Mouse (Mus musculus) bone marrow macrophage, adult 2 months (primary cell): ENCODE results near the gene Atp5l. TPM values are rescaled to one million over a fixed set of nuclear protein-coding genes. Genes with fewer than 3 reads are reported as not detected.

Experiments
- H3K27ac ChIP-seq: 2 replicates; pipeline ENCODE4 v1.5.1; 2012; ENCODE audit warnings: low read depth, low read length; ENCODE audit not compliant: insufficient read depth
- H3K4me1 ChIP-seq: 2 replicates; pipeline ENCODE4 v1.6.1; 2012; ENCODE audit warnings: low read length; ENCODE audit not compliant: control insufficient read depth, insufficient read depth
- H3K4me3 ChIP-seq: 2 replicates; pipeline ENCODE4 v1.5.1; 2012; ENCODE audit warnings: mild to moderate bottlenecking, low read length, moderate library complexity; ENCODE audit not compliant: insufficient read depth
- CTCF ChIP-seq: IDR thresholded peaks from 2 replicates; pipeline ENCODE4 v1.5.1; 2012; ENCODE audit warnings: low read depth, mild to moderate bottlenecking, low read length, moderate library complexity
- POLR2A ChIP-seq: IDR thresholded peaks from 2 replicates; pipeline ENCODE4 v1.6.1; 2012; ENCODE audit warnings: mild to moderate bottlenecking, low read depth, low read length, borderline replicate concordance
- polyA plus RNA-seq: library from polyadenylated mRNA; stranded (reverse); fragments of >200 nt; gene quantifications from 2 replicates; pipeline ENCODE4 v1.2.4, GENCODE M21; 2012; ENCODE audit not compliant: missing spikeins, insufficient read depth, insufficient read length

Gene Atp5l
- polyA plus RNA-seq, 1 experiment: 311 TPM

DNA sequence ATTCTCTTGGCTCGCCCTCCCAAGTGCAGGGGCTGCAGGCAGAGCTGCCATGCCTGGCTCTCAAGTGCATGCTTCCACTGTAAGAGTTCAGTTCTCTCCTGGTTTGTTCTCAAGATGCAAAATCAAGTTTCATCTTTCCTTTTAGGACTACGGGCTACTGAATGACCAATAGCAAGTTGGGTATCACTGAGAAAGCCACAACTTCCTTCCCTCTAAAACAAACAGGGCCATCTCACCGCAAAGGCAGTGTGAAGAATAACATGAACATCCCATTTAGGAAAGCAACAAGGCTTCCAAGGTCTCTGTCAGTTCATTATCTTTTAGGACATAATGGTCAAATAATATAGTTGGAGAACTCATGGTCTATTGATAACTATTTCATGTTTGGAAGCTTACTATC is 52.9 kb downstream of the Atp5l start:
- Histone ChIP-seq H3K4me3 (no peak overlapping the region), H3K27ac (no peak overlapping the region), H3K4me1 (peaks cover 24% of the 10 kb centered on the region)
- TF ChIP-seq POLR2A (no peak), CTCF (no peak)

- H3K4me3 ChIP-seq: no peak overlapping the region
- no peak overlapping the region for H3K27ac ChIP-seq
- peaks cover 25% of the 10 kb centered on the region for H3K4me1 ChIP-seq
- no peak for TF ChIP-seq POLR2A
- no peak for TF ChIP-seq CTCF
Observed at GRCm38 (mm10) chr9:44866501-44867240, 53.9 kb downstream of the Atp5l start.

Other genes with a start within 250 kb of the Atp5l start
- gene Treh, start 247.5 kb downstream of the Atp5l start, polyA plus RNA-seq: not detected in 2 replicates
- 4.3 and 4.4 TPM in 2 replicates for gene Phldb1, start 185.5 kb downstream of the Atp5l start, polyA plus RNA-seq
- gene Arcn1, start 152.9 kb downstream of the Atp5l start, polyA plus RNA-seq: 79.8 and 86.7 TPM in 2 replicates
- gene Ift46, start 152.8 kb downstream of the Atp5l start, polyA plus RNA-seq: 75.1 and 86.7 TPM in 2 replicates
- gene Tmem25, start 121.4 kb downstream of the Atp5l start, polyA plus RNA-seq: 1.4 and 1.9 TPM in 2 replicates
- not detected in 2 replicates for gene Ttc36, start 117.7 kb downstream of the Atp5l start, polyA plus RNA-seq
- 31.6 and 32.2 TPM in 2 replicates for gene Kmt2a, start 39.4 kb downstream of the Atp5l start, polyA plus RNA-seq
- 40.7 and 48.0 TPM in 2 replicates for gene Ube4a, start 44.9 kb upstream of the Atp5l start, polyA plus RNA-seq
- gene Cd3g, start 59.7 kb upstream of the Atp5l start, polyA plus RNA-seq: not detected in 2 replicates
- gene Cd3d, start 61.0 kb upstream of the Atp5l start, polyA plus RNA-seq: not detected in 2 replicates
- gene Cd3e, start 88.9 kb upstream of the Atp5l start, polyA plus RNA-seq: not detected in 2 replicates
- gene Mpzl2, start 119.1 kb upstream of the Atp5l start, polyA plus RNA-seq: not detected in 2 replicates
- gene Mpzl3, start 134.4 kb upstream of the Atp5l start, polyA plus RNA-seq: 0.73 and 1.1 TPM in 2 replicates
- 12.1 and 16.3 TPM in 2 replicates for gene Jaml, start 158.4 kb upstream of the Atp5l start, polyA plus RNA-seq
- 0.23 TPM in 1 of 2 replicates, not detected in the other for gene Scn2b, start 197.0 kb upstream of the Atp5l start, polyA plus RNA-seq
- 0.11 TPM in 1 of 2 replicates, not detected in the other for gene Scn4b, start 217.7 kb upstream of the Atp5l start, polyA plus RNA-seq